Mouse (Mus musculus) liver, adult 2 months (tissue): ENCODE results near the gene Lrrc10. TPM values are rescaled to one million over a fixed set of nuclear protein-coding genes. Genes with fewer than 3 reads are reported as not detected.
A peak's percentile ranks its signal among the peaks of the same experiment; 100 is the strongest.
"Not testable (repeated sequence)": the region's sequence is repeated elsewhere in the genome, so short reads cannot be mapped to it uniquely, and the experiment has no call there.

Source experiments
- DNase-seq: peaks from one replicate; pipeline ENCODE4 v3.0.0-alpha.2; 2011; ENCODE audit warnings: low read depth, low spot score; ENCODE audit errors: extremely low read depth
- H3K27ac ChIP-seq: fragments of 200-500 bp; replicated peaks from 2 replicates; pipeline ENCODE4 v1.5.1; 2012; ENCODE audit warnings: low read depth, mild to moderate bottlenecking, control low read depth, inconsistent platforms, low read length; ENCODE audit not compliant: insufficient read depth
- H3K27me3 ChIP-seq: fragments of 200-500 bp; 2 replicates; pipeline ENCODE4 v1.6.1; 2012; ENCODE audit warnings: mild to moderate bottlenecking, moderate library complexity, low read length, inconsistent platforms; ENCODE audit not compliant: control insufficient read depth, insufficient read depth
- H3K36me3 ChIP-seq: fragments of 200-500 bp; 2 replicates; pipeline ENCODE4 v1.6.1; 2012; ENCODE audit warnings: low read length, inconsistent platforms; ENCODE audit not compliant: control insufficient read depth, insufficient read depth
- H3K4me1 ChIP-seq: fragments of 200-500 bp; 2 replicates; pipeline ENCODE4 v1.6.1; 2011; ENCODE audit warnings: low read length; ENCODE audit not compliant: control insufficient read depth, insufficient read depth
- H3K4me3 ChIP-seq: fragments of 200-500 bp; 2 replicates; pipeline ENCODE4 v1.5.1; 2011; ENCODE audit warnings: low read depth, mild to moderate bottlenecking, control low read depth, low read length, moderate library complexity; ENCODE audit not compliant: insufficient read depth
- H3K79me2 ChIP-seq: fragments of 200-500 bp; 2 replicates; pipeline ENCODE4 v1.6.1; 2012; ENCODE audit warnings: inconsistent platforms, mild to moderate bottlenecking, low read length, moderate library complexity; ENCODE audit not compliant: control insufficient read depth, insufficient read depth
- H3K9ac ChIP-seq: fragments of 200-500 bp; 2 replicates; pipeline ENCODE4 v1.6.1; 2012; ENCODE audit warnings: low read depth, mild to moderate bottlenecking, control low read depth, inconsistent platforms, low read length
- CTCF ChIP-seq: fragments of 200-500 bp; IDR thresholded peaks from 2 replicates; pipeline ENCODE4 v1.5.1; 2011; ENCODE audit warnings: low read depth, low read length, control low read depth
- POLR2A ChIP-seq: fragments of 200-500 bp; IDR thresholded peaks from 2 replicates; pipeline ENCODE4 v1.6.1; 2011; ENCODE audit warnings: low read length, control low read depth; ENCODE audit not compliant: insufficient read depth; ENCODE audit errors: extremely low read depth
- WGBS: fragments of 180-500 bp; shearing (Covaris S2); methylation state at CpG from one replicate; pipeline ENCODE4 v1.1.7; 2018; 5-methylcytosine and 5-hydroxymethylcytosine counted together
- polyA plus RNA-seq: library from polyadenylated mRNA; depleted of rRNA; stranded (reverse); fragments of >200 nt; gene quantifications from 2 replicates; pipeline ENCODE4 v1.2.3, GENCODE M21; 2012
- total RNA-seq: library from RNA; depleted of rRNA; stranded (reverse); fragments of >200 nt; gene quantifications from 2 replicates; pipeline ENCODE4 v1.2.3, GENCODE M21; 2014

Lrrc10 gene
- total and polyA plus RNA-seq, 2 experiments = not detected

- Histone ChIP-seq H3K79me2 (no peaks in the 10 kb centered on the region), H3K36me3 (no peaks in the 10 kb centered on the region)
- WGBS = 81% methylated on average over 7 of the region's 7 CpGs
Measured at GRCm38 (mm10) chr10:117018281-117018840, 26.8 kb upstream of the Lrrc10 start.

GRCm38 (mm10) chr10:117021020-117021754 lies 24.0 kb upstream of the Lrrc10 start:
- H3K79me2 ChIP-seq = no peaks in the 10 kb centered on the region
- no peak for DNase-seq
- no peak overlapping the region for H3K27ac ChIP-seq
- H3K36me3 ChIP-seq = no peaks in the 10 kb centered on the region
- 44% methylated on average over 21 of the region's 21 CpGs for WGBS
- TF ChIP-seq POLR2A = no peak
- no peak for TF ChIP-seq CTCF
- no peak overlapping the region for H3K4me3 ChIP-seq
- H3K9ac ChIP-seq = no peak overlapping the region
- H3K27me3 ChIP-seq = no peaks in the 10 kb centered on the region
- no peaks in the 10 kb centered on the region for H3K4me1 ChIP-seq

More at GRCm38 (mm10) chr10:117018281-117018840, 26.8 kb upstream of the Lrrc10 start:
- H3K9ac ChIP-seq = no peak overlapping the region
- no peak for DNase-seq
- H3K4me3 ChIP-seq = no peak overlapping the region
- TF ChIP-seq POLR2A (no peak), CTCF (no peak)
- H3K27me3 ChIP-seq = no peaks in the 10 kb centered on the region
- no peak overlapping the region for H3K27ac ChIP-seq
- no peaks in the 10 kb centered on the region for H3K4me1 ChIP-seq

- no peaks in the 10 kb centered on the region for H3K36me3 ChIP-seq
- no peak overlapping the region for H3K9ac ChIP-seq
- no peaks in the 10 kb centered on the region for H3K4me1 ChIP-seq
- 45% methylated on average over 16 of the region's 16 CpGs for WGBS
- H3K4me3 ChIP-seq = 0 out of 2 replicates have a peak overlapping the region, but pooled peaks have one; percentile 3
- no peaks in the 10 kb centered on the region for H3K27me3 ChIP-seq
- no peak for TF ChIP-seq CTCF
- TF ChIP-seq POLR2A = no peak
- no peaks in the 10 kb centered on the region for H3K79me2 ChIP-seq
- no peak overlapping the region for H3K27ac ChIP-seq
- no peak for DNase-seq
Measured at GRCm38 (mm10) chr10:117023693-117024092, 21.4 kb upstream of the Lrrc10 start.

GRCm38 (mm10) chr10:117025776-117026175 lies 19.4 kb upstream of the Lrrc10 start:
- not testable (repeated sequence) for H3K36me3 ChIP-seq, H3K4me3 ChIP-seq, H3K27ac ChIP-seq, H3K4me1 ChIP-seq, H3K27me3 ChIP-seq, H3K9ac ChIP-seq, H3K79me2 ChIP-seq
- DNase-seq = peak; percentile 84

GRCm38 (mm10) chr10:117026176-117026575 lies 19.0 kb upstream of the Lrrc10 start:
- 76% methylated on average over 8 of the region's 8 CpGs for WGBS
- TF ChIP-seq CTCF (no peak), POLR2A (no peak)
- Histone ChIP-seq H3K4me1 (no peaks in the 10 kb centered on the region), H3K79me2 (no peaks in the 10 kb centered on the region), H3K4me3 (no peak overlapping the region), H3K27me3 (no peaks in the 10 kb centered on the region), H3K36me3 (no peaks in the 10 kb centered on the region), H3K27ac (no peak overlapping the region), H3K9ac (no peak overlapping the region)
- DNase-seq = peak; percentile 28

- Histone ChIP-seq H3K9ac (no peak overlapping the region), H3K27ac (no peak overlapping the region), H3K79me2 (no peaks in the 10 kb centered on the region), H3K4me1 (no peaks in the 10 kb centered on the region), H3K4me3 (no peak overlapping the region), H3K27me3 (no peaks in the 10 kb centered on the region), H3K36me3 (no peaks in the 10 kb centered on the region)
- DNase-seq = no peak
- TF ChIP-seq CTCF (no peak), POLR2A (no peak)
- 93% methylated on average over 3 of the region's 3 CpGs for whole genome bisulfite sequencing
Measured at GRCm38 (mm10) chr10:117031160-117031559, 14.0 kb upstream of the Lrrc10 start.
